Mouse (Mus musculus): Measurements from ENCODE around the gene Rgs12.

DNA sequence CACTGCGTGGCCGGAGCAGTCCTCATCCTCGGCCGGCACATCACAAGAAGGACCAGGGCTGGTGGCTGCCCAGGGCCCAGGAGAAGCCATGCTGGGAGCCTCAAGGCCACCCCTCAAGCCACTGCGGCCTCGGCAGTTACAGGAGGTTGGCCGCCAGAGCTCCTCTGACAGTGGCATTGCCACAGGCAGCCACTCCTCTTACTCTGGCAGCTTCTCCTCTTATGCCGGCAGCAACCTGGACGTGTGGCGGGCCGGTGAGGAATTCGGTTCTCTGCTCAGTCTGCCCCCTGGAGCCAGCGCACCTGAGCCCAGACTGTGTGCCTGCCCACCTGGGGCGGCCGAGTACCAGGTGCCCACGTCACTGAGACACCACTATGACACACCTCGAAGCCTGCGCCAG is 129.9 kb downstream of the Rgs12 start:
- no peak for TF ChIP-seq CTCF (IDR thresholded peaks at IDR 0.05; ENCODE audit: low read depth)
- no peak for TF ChIP-seq EP300 (IDR thresholded peaks at IDR 0.05; ENCODE audit: low read depth)

Measured in liver, embryonic 14.5 days (tissue).